Mouse (Mus musculus): ENCODE results near the gene Zdhhc5.

DNA sequence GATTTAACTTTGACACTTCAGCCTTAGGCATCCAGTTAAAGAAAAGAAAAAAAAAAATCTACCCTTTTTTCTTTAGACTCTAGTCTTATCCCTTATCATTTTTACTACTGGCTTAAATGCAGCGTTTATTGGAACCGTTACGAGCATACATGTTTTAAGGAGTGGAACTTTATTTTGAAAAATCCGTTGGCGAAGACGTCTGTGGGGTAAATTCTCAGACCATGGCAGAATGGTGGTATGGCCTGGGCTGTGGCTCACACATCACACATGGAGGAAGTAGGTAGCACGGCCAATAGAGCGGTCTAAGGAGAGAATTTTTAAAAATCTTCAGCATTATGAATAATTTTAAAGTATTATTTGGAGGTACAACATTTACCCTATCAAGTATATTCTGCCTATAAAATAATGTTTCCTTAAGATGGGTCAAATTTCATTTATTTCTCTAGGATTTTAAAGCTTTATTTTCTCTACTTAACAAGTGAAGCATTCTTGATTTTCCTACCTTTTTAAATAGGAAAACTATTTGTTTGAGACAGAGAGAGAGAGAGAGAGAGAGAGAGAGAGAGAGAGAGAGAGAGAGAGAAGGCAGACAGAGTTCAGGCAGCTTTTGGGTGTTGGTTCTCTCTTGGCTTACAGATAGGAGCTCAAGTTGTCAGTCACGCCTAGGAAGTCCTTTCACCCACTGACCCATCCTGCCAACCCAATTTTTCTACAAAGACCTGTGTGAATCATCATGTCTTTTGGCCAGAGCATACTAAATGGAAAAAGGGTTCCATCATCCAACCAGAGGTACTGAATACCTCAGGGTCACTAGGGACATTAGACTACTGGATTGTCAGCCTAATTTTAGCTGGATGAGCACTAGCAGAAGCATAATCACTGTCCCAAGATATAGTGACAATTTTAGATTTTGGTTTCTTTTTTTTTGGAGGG, 1.7 kb upstream of the Zdhhc5 start:
- TF ChIP-seq CTCF (IDR thresholded peaks at IDR 0.05; ENCODE audit: borderline replicate concordance, insufficient read depth, low read length) (no peak), POLR2A (IDR thresholded peaks at IDR 0.05; ENCODE audit: low read depth, low read length) (no peak; the same call in 1 of the 2 replicates)
